Mouse (Mus musculus): ENCODE measurements around the gene Cldn10. TPM values are rescaled to one million over a fixed set of nuclear protein-coding genes. Genes with fewer than 3 reads are reported as not detected.

The Cldn10 gene
- total RNA-seq (2021), result under 1 TPM in 1 of 2 experiments, not detected in 1; 0.09 TPM
- polyA plus RNA-seq (2012; rRNA removed), result 0.20 and 0.72 TPM in 2 replicates
- long read RNA-seq, result 0 reads

GRCm38 (mm10) chr14:118787621-118788020 lies at the start of gene Cldn10:
Gene Cldn10 (plus strand): TSS chr14:118787908.
- Histone ChIP-seq H3K4me1 (ENCODE audit: control insufficient read depth, insufficient read depth, low read length) (no peaks in the 10 kb centered on the region), H3K4me3 (no peak within 1 kb of the TSS), H3K27ac (no peak within 1 kb of the TSS), H3K27me3 (ENCODE audit: control insufficient read depth, insufficient read depth, low read length) (no peaks in the 10 kb centered on the region), H3K36me3 (ENCODE audit: control insufficient read depth, insufficient read depth, low read length) (no peaks in the 10 kb centered on the region), H3K79me2 (replicated peaks; ENCODE audit: control insufficient read depth, insufficient read depth, low read length) (no peaks in the 10 kb centered on the region), H3K9ac (ENCODE audit: low read depth, low read length) (no peak within 1 kb of the TSS)
- intact Hi-C loops (cut with DNase I), result no loop called here
- DNase-seq, result no peak
- WGBS, result 79% methylated on average over 4 of the region's 4 CpGs
- TF ChIP-seq CTCF (IDR thresholded peaks at IDR 0.05) (no peak), EP300 (IDR thresholded peaks at IDR 0.05; ENCODE audit: insufficient read depth, low read depth, low read length) (no peak), POLR2A (IDR thresholded peaks at IDR 0.05; ENCODE audit: insufficient read depth, low read depth, low read length) (no peak)

GRCm38 (mm10) chr14:118741780-118742179 lies 45.9 kb upstream of the Cldn10 start:
- Histone ChIP-seq H3K4me3 (no peak overlapping the region), H3K4me1 (ENCODE audit: control insufficient read depth, insufficient read depth, low read length) (peaks cover 1% of the 10 kb centered on the region), H3K9ac (ENCODE audit: low read depth, low read length) (no peak overlapping the region), H3K27me3 (ENCODE audit: control insufficient read depth, insufficient read depth, low read length) (no peaks in the 10 kb centered on the region), H3K79me2 (replicated peaks; ENCODE audit: control insufficient read depth, insufficient read depth, low read length) (no peaks in the 10 kb centered on the region), H3K27ac (no peak overlapping the region), H3K36me3 (ENCODE audit: control insufficient read depth, insufficient read depth, low read length) (no peaks in the 10 kb centered on the region)
- TF ChIP-seq POLR2A (IDR thresholded peaks at IDR 0.05; ENCODE audit: insufficient read depth, low read depth, low read length) (no peak), CTCF (IDR thresholded peaks at IDR 0.05) (no peak), EP300 (IDR thresholded peaks at IDR 0.05; ENCODE audit: insufficient read depth, low read depth, low read length) (no peak)
- intact Hi-C loops (cut with DNase I), result loop anchor here (1.0 kb wide), 1 partner anchor 24 kb away; no protein-coding TSS in a partner anchor
- DNase-seq, result no peak

GRCm38 (mm10) chr14:118742862-118743261 lies 44.8 kb upstream of the Cldn10 start:
- no peak overlapping the region for H3K4me3 ChIP-seq
- H3K27me3 ChIP-seq (ENCODE audit: control insufficient read depth, insufficient read depth, low read length), result no peaks in the 10 kb centered on the region
- no peak overlapping the region for H3K27ac ChIP-seq
- DNase-seq, result no peak
- no peaks in the 10 kb centered on the region for H3K36me3 ChIP-seq (ENCODE audit: control insufficient read depth, insufficient read depth, low read length)
- H3K9ac ChIP-seq (ENCODE audit: low read depth, low read length), result no peak overlapping the region
- 69% methylated on average over 5 of the region's 5 CpGs for WGBS
- no peaks in the 10 kb centered on the region for H3K4me1 ChIP-seq (ENCODE audit: control insufficient read depth, insufficient read depth, low read length)
- no peaks in the 10 kb centered on the region for H3K79me2 ChIP-seq (replicated peaks; ENCODE audit: control insufficient read depth, insufficient read depth, low read length)
- intact Hi-C loops (cut with DNase I), result no loop called here
- TF ChIP-seq POLR2A (IDR thresholded peaks at IDR 0.05; ENCODE audit: insufficient read depth, low read depth, low read length) (no peak), CTCF (IDR thresholded peaks at IDR 0.05) (no peak), EP300 (IDR thresholded peaks at IDR 0.05; ENCODE audit: insufficient read depth, low read depth, low read length) (no peak)

GRCm38 (mm10) chr14:118749068-118749467 lies 38.6 kb upstream of the Cldn10 start:
- TF ChIP-seq CTCF (IDR thresholded peaks at IDR 0.05) (no peak), POLR2A (IDR thresholded peaks at IDR 0.05; ENCODE audit: insufficient read depth, low read depth, low read length) (no peak), EP300 (IDR thresholded peaks at IDR 0.05; ENCODE audit: insufficient read depth, low read depth, low read length) (no peak)
- H3K79me2 ChIP-seq (replicated peaks; ENCODE audit: control insufficient read depth, insufficient read depth, low read length), result no peaks in the 10 kb centered on the region
- no peak for DNase-seq
- H3K27ac ChIP-seq, result no peak overlapping the region
- WGBS, result 81% methylated on average over 2 of the region's 2 CpGs
- intact Hi-C loops (cut with DNase I), result no loop called here
- no peaks in the 10 kb centered on the region for H3K36me3 ChIP-seq (ENCODE audit: control insufficient read depth, insufficient read depth, low read length)
- no peaks in the 10 kb centered on the region for H3K4me1 ChIP-seq (ENCODE audit: control insufficient read depth, insufficient read depth, low read length)
- no peak overlapping the region for H3K9ac ChIP-seq (ENCODE audit: low read depth, low read length)
- no peak overlapping the region for H3K4me3 ChIP-seq
- H3K27me3 ChIP-seq (ENCODE audit: control insufficient read depth, insufficient read depth, low read length), result no peaks in the 10 kb centered on the region

DNA sequence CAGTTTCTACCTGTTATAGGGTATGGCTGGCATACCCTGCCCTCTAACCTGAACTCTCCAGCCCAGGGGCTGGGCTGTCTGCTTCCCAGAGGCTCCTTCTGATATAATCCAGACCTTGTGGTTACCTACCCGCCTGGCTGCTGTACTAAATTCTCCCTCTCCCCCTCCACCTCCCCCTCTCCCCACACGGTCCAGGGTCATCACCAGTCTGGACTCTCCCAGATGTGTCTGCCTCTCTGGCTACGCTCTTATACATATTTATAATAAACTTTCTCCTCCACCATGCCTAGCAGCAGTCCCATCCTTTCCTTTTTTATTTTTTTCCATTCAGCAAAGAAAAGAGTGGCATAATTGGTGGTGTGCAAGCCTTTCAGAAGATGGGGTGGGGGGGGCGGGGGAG lies 38.0 kb upstream of the Cldn10 start:
- 58% methylated on average over 4 of the region's 4 CpGs for WGBS
- Histone ChIP-seq H3K4me3 (no peak overlapping the region), H3K79me2 (replicated peaks; ENCODE audit: control insufficient read depth, insufficient read depth, low read length) (no peaks in the 10 kb centered on the region), H3K36me3 (ENCODE audit: control insufficient read depth, insufficient read depth, low read length) (no peaks in the 10 kb centered on the region), H3K27ac (no peak overlapping the region), H3K4me1 (ENCODE audit: control insufficient read depth, insufficient read depth, low read length) (no peaks in the 10 kb centered on the region), H3K27me3 (ENCODE audit: control insufficient read depth, insufficient read depth, low read length) (no peaks in the 10 kb centered on the region), H3K9ac (ENCODE audit: low read depth, low read length) (no peak overlapping the region)
- DNase-seq, result no peak
- intact Hi-C loops (cut with DNase I), result no loop called here
- no peak for TF ChIP-seq EP300 (IDR thresholded peaks at IDR 0.05; ENCODE audit: insufficient read depth, low read depth, low read length)

- TF ChIP-seq POLR2A (IDR thresholded peaks at IDR 0.05; ENCODE audit: insufficient read depth, low read depth, low read length) (no peak), CTCF (IDR thresholded peaks at IDR 0.05) (no peak), EP300 (IDR thresholded peaks at IDR 0.05; ENCODE audit: insufficient read depth, low read depth, low read length) (no peak)
- Histone ChIP-seq H3K4me3 (no peak overlapping the region), H3K4me1 (ENCODE audit: control insufficient read depth, insufficient read depth, low read length) (no peaks in the 10 kb centered on the region), H3K79me2 (replicated peaks; ENCODE audit: control insufficient read depth, insufficient read depth, low read length) (no peaks in the 10 kb centered on the region), H3K27me3 (ENCODE audit: control insufficient read depth, insufficient read depth, low read length) (no peaks in the 10 kb centered on the region), H3K27ac (no peak overlapping the region), H3K36me3 (ENCODE audit: control insufficient read depth, insufficient read depth, low read length) (no peaks in the 10 kb centered on the region), H3K9ac (ENCODE audit: low read depth, low read length) (no peak overlapping the region)
- DNase-seq, result no peak
- 69% methylated on average over 6 of the region's 6 CpGs for WGBS
- intact Hi-C loops (cut with DNase I), result no loop called here
Observed at GRCm38 (mm10) chr14:118750505-118751192, 37.1 kb upstream of the Cldn10 start.

Measured in heart, adult 2 months (tissue).